Mouse (Mus musculus) lung, embryonic 14.5 days (tissue): ENCODE results near the gene Prdm5. TPM values are rescaled to one million over a fixed set of nuclear protein-coding genes. Genes with fewer than 3 reads are reported as not detected.

Experiments
- ATAC-seq: fragments of 200-750 bp; cut with Nextera tagmentation; 2 replicates; pipeline ENCODE4 v1.8.0; 2017; ENCODE audit warnings: mild to moderate bottlenecking, moderate TSS enrichment, moderate library complexity; ENCODE audit not compliant: insufficient read depth
- DNase-seq: peaks from one replicate; pipeline ENCODE4 v3.0.0-alpha.2; 2015
- H3K27ac ChIP-seq: fragments of 300-500 bp; sonication (generic); 2 replicates; pipeline ENCODE4 v1.5.1; 2014; ENCODE audit warnings: low read depth, mild to moderate bottlenecking, moderate library complexity
- H3K27me3 ChIP-seq: fragments of 300-500 bp; sonication (generic); 2 replicates; pipeline ENCODE4 v1.6.1; 2014; ENCODE audit warnings: low read length, control low read depth; ENCODE audit not compliant: insufficient read depth
- H3K36me3 ChIP-seq: fragments of 300-500 bp; sonication (generic); 2 replicates; pipeline ENCODE4 v1.6.1; 2014; ENCODE audit warnings: control low read depth; ENCODE audit not compliant: insufficient read depth
- H3K4me1 ChIP-seq: fragments of 300-500 bp; sonication (generic); 2 replicates; pipeline ENCODE4 v1.6.1; 2014; ENCODE audit warnings: antibody characterized with exemption, control low read depth; ENCODE audit not compliant: insufficient read depth
- H3K4me2 ChIP-seq: fragments of 300-500 bp; sonication (generic); 2 replicates; pipeline ENCODE4 v1.6.1; 2014; ENCODE audit warnings: mild to moderate bottlenecking
- H3K4me3 ChIP-seq: fragments of 300-500 bp; sonication (generic); 2 replicates; pipeline ENCODE4 v1.5.1; 2014; ENCODE audit warnings: low read depth, low read length
- H3K9ac ChIP-seq: fragments of 300-500 bp; sonication (generic); 2 replicates; pipeline ENCODE4 v1.6.1; 2014
- H3K9me3 ChIP-seq: fragments of 300-500 bp; sonication (generic); 2 replicates; pipeline ENCODE4 v1.6.1; 2016; ENCODE audit warnings: low read depth, low read length, control low read depth
- CTCF ChIP-seq: IDR thresholded peaks from 2 replicates; pipeline ENCODE4 v1.5.1; 2016; ENCODE audit warnings: antibody characterized with exemption, low read depth
- WGBS: fragments of 180-500 bp; shearing (Covaris S2); extraction: QIAGEN DNeasy Blood & Tissue Kit; methylation state at CpG from one replicate; pipeline ENCODE4 v1.1.7; 2014; 5-methylcytosine and 5-hydroxymethylcytosine counted together
- polyA plus RNA-seq: library from polyadenylated mRNA; unstranded; fragments of >200 nt; fragmentation: Nextera tagmentation; extraction: Ambion mirVana; gene quantifications from 2 replicates; pipeline ENCODE4 v1.2.1, GENCODE M21; 2014

Prdm5 gene
- polyA plus RNA-seq, 1 experiment from 2014 or later = 25.0 TPM

DNA sequence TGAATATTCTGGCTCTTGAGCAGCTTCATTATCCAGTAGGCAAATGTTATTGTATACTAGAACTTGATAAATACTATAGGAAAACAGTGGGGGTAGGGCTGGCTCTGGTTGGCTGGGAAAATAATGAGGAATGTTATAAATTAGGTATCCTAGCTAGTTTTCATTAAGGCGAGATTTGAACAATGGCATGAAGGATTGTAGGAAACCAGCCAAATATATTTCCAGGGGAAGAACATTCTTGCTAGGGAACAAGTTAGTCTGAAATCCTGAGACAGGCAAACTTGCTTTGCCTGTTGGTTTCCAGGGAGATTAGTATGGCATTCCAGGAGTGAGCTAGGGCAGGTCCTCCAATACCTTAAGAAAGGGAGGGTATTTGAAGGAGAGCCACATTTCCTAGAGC is 4.9 kb downstream of the Prdm5 start:
- Histone ChIP-seq H3K4me3 (no peak overlapping the region), H3K36me3 (no peaks in the 10 kb centered on the region), H3K4me2 (no peak overlapping the region), H3K9me3 (no peaks in the 10 kb centered on the region), H3K4me1 (peaks cover 6% of the 10 kb centered on the region; the same call in 1 of the 2 replicates), H3K27me3 (no peaks in the 10 kb centered on the region), H3K9ac (no peak overlapping the region), H3K27ac (no peak overlapping the region)
- no peak for TF ChIP-seq CTCF
- DNase-seq (peak; percentile 25), ATAC-seq (no peak)
- WGBS = 62% methylated on average over 1 of the region's 1 CpGs

DNA sequence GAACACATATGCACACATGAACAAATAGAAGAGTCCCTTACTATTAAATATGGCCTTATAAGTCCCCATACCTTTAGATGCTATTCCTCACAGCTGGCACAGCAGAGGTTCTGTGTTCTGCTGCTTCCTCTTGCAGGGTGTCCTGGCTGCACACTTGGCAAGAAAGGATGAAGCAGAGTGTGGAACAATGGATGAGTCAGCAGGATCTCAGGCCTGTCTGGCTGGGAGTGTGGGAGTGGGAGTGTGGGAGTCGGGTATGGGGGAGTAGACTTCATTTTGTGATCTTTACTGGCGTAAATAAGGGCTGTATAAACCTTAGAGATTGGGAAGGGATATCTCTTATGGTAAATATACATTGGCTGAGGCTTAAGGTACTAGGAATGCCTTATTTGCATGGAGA is 14.1 kb downstream of the Prdm5 start:
- Histone ChIP-seq H3K9me3 (no peaks in the 10 kb centered on the region), H3K27ac (no peak overlapping the region), H3K9ac (no peak overlapping the region), H3K27me3 (no peaks in the 10 kb centered on the region), H3K4me1 (no peaks in the 10 kb centered on the region), H3K36me3 (peaks cover 13% of the 10 kb centered on the region; the same call in 1 of the 2 replicates), H3K4me2 (no peak overlapping the region), H3K4me3 (no peak overlapping the region)
- 56% methylated on average over 2 of the region's 2 CpGs for WGBS
- DNase-seq = no peak
- TF ChIP-seq CTCF = no peak
- no peak for ATAC-seq

DNA sequence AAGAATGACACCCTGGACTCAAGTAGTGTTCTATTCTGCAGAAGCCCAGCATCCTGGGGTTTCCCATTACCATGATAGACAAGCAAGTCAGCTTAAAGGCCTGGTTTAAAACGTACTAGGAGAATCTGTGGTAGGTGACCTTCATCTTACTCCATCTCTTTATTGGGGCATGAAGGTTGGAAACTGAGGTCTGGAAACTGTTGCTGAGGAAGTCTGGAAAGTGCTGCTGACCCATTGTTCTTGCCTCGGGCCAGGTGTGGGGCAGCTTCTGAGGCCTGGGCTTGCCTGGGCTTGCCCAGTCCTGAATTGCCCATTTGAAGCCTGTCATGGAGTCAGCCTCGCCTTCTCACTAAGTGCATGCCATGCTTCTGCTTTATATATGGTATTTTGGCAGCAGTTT is 17.8 kb downstream of the Prdm5 start:
- no peak for ATAC-seq
- Histone ChIP-seq H3K27ac (no peak overlapping the region), H3K9me3 (no peaks in the 10 kb centered on the region), H3K4me1 (no peaks in the 10 kb centered on the region), H3K9ac (no peak overlapping the region), H3K27me3 (no peaks in the 10 kb centered on the region), H3K4me3 (no peak overlapping the region), H3K36me3 (peaks cover 14% of the 10 kb centered on the region; the same call in 1 of the 2 replicates), H3K4me2 (no peak overlapping the region)
- 86% methylated on average over 3 of the region's 3 CpGs for WGBS
- no peak for DNase-seq
- no peak for TF ChIP-seq CTCF

- Histone ChIP-seq H3K27me3 (no peaks in the 10 kb centered on the region), H3K4me2 (no peak overlapping the region), H3K9ac (no peak overlapping the region), H3K27ac (no peak overlapping the region), H3K9me3 (no peaks in the 10 kb centered on the region), H3K4me1 (no peaks in the 10 kb centered on the region), H3K4me3 (no peak overlapping the region), H3K36me3 (peaks cover 14% of the 10 kb centered on the region; the same call in 1 of the 2 replicates)
- DNase-seq (no peak), ATAC-seq (no peak)
- TF ChIP-seq CTCF = no peak
- 78% methylated on average over 2 of the region's 2 CpGs for WGBS
These were observed 18.5 kb downstream of the Prdm5 start for GRCm38 (mm10) chr6:65797276-65797675.

DNA sequence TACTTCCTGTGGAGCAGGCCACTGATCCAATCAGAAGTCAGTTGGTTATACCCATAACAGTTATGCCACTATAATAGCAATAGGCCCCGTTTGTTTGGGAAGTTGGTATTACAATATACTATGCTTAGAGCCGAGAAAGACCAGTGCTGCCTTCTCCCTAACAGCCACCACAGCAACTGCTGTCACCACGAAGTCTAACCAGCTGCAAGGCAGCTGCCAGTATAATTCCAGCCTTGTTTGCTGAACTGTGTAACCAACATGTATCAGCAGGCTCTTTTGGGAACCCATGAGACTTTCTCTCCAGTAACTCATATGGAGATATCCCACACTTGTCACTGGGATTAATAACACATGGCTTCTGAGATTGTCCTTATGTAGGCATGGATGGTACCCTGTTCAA is 19.6 kb downstream of the Prdm5 start:
- TF ChIP-seq CTCF = no peak
- no peak for DNase-seq
- Histone ChIP-seq H3K36me3 (peaks cover 14% of the 10 kb centered on the region; the same call in 1 of the 2 replicates), H3K27me3 (no peaks in the 10 kb centered on the region), H3K4me2 (no peak overlapping the region), H3K4me3 (no peak overlapping the region), H3K9ac (no peak overlapping the region), H3K27ac (no peak overlapping the region), H3K9me3 (no peaks in the 10 kb centered on the region), H3K4me1 (no peaks in the 10 kb centered on the region)
- 85% methylated on average over 3 of the region's 3 CpGs for WGBS
- ATAC-seq = no peak

DNA sequence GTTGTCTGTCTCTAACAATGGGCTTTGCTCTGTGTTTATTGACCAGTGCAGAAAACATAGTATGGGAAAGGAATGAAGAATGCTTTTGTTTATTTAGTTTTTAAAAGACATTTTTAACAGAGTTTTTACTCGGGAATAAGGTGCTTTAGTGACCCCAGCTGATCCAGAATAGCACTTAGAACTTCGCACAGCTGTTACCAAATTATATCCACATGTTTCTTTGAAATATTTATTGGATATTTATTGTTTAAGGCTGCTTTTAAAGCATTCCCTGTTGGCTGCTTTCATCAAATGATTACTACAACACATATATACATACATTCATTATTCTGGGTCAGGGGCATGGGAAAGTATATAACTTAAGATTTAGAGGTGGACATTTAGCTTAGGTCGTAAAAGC is 32.9 kb downstream of the Prdm5 start:
- TF ChIP-seq CTCF = no peak
- H3K27me3 ChIP-seq = no peaks in the 10 kb centered on the region
- WGBS = 63% methylated on average over 3 of the region's 3 CpGs
- no peak for DNase-seq
- H3K4me1 ChIP-seq = no peaks in the 10 kb centered on the region
- no peak overlapping the region for H3K9ac ChIP-seq
- H3K4me2 ChIP-seq = no peak overlapping the region
- H3K9me3 ChIP-seq = no peaks in the 10 kb centered on the region
- no peak for ATAC-seq
- H3K27ac ChIP-seq = no peak overlapping the region
- no peak overlapping the region for H3K4me3 ChIP-seq
- no peaks in the 10 kb centered on the region for H3K36me3 ChIP-seq

GRCm38 (mm10) chr6:65818039-65818747 is 39.4 kb downstream of the Prdm5 start:
- H3K4me3 ChIP-seq = no peak overlapping the region
- H3K4me1 ChIP-seq = no peaks in the 10 kb centered on the region
- 60% methylated on average over 4 of the region's 4 CpGs for WGBS
- H3K9me3 ChIP-seq = no peaks in the 10 kb centered on the region
- no peaks in the 10 kb centered on the region for H3K36me3 ChIP-seq
- peak; percentile 20 for DNase-seq
- H3K4me2 ChIP-seq = no peak overlapping the region
- no peak overlapping the region for H3K27ac ChIP-seq
- no peaks in the 10 kb centered on the region for H3K27me3 ChIP-seq
- TF ChIP-seq CTCF = no peak
- no peak for ATAC-seq
- H3K9ac ChIP-seq = no peak overlapping the region
